Mouse (Mus musculus): ENCODE measurements around the gene Ppp4r3b.

The Ppp4r3b gene

GRCm38 (mm10) chr11:29172563-29173124 lies at the start of gene Ppp4r3b:
Gene Ppp4r3b, plus strand, starts transcription at chr11:29172890.
- DNase-seq (ENCODE audit: low spot score in 2 of 2), result peak; percentile 96 to 98

- DNase-seq (ENCODE audit: low spot score in 2 of 2), result peak in 1 of 2 experiments; percentile 2
Observed at GRCm38 (mm10) chr11:29129862-29130384, 42.8 kb upstream of the Ppp4r3b start.

- peak; percentile 77 to 90 for DNase-seq (ENCODE audit: low spot score in 2 of 2)
Observed at GRCm38 (mm10) chr11:29130385-29131355, 42.0 kb upstream of the Ppp4r3b start, which contains the start of gene Pnpt1. Gene Pnpt1, plus strand, starts transcription at chr11:29130744.

- DNase-seq (ENCODE audit: low spot score in 2 of 2), result no peak
Observed at GRCm38 (mm10) chr11:29140671-29141070, 32.0 kb upstream of the Ppp4r3b start.

GRCm38 (mm10) chr11:29148901-29149300 lies 23.8 kb upstream of the Ppp4r3b start:
- DNase-seq (ENCODE audit: low spot score in 2 of 2), result no peak

- no peak for DNase-seq (ENCODE audit: low spot score in 2 of 2)
Observed at GRCm38 (mm10) chr11:29163569-29163968, 9.1 kb upstream of the Ppp4r3b start.

- peak; percentile 52 to 71 for DNase-seq (ENCODE audit: low spot score in 2 of 2)
Observed at GRCm38 (mm10) chr11:29171959-29172391, 715 bp upstream of the Ppp4r3b start.

- peak in 1 of 2 experiments; percentile 48 for DNase-seq (ENCODE audit: low spot score in 2 of 2)
Observed at GRCm38 (mm10) chr11:29173125-29173631, 488 bp downstream of the Ppp4r3b start.

GRCm38 (mm10) chr11:29173706-29174436 lies 1.2 kb downstream of the Ppp4r3b start:
- DNase-seq (ENCODE audit: low spot score in 2 of 2), result no peak

GRCm38 (mm10) chr11:29179319-29179718 lies 6.6 kb downstream of the Ppp4r3b start:
- DNase-seq (ENCODE audit: low spot score in 2 of 2), result no peak

GRCm38 (mm10) chr11:29180657-29181056 lies 8.0 kb downstream of the Ppp4r3b start:
- peak in 1 of 2 experiments; percentile 12 for DNase-seq (ENCODE audit: low spot score in 2 of 2)

- DNase-seq (ENCODE audit: low spot score in 2 of 2), result no peak
Observed at GRCm38 (mm10) chr11:29181751-29182150, 9.1 kb downstream of the Ppp4r3b start.

- DNase-seq (ENCODE audit: low spot score in 2 of 2), result no peak
Observed at GRCm38 (mm10) chr11:29188981-29189380, 16.3 kb downstream of the Ppp4r3b start.

- DNase-seq (ENCODE audit: low spot score in 2 of 2), result no peak
Observed at GRCm38 (mm10) chr11:29203653-29204052, 31.0 kb downstream of the Ppp4r3b start.

GRCm38 (mm10) chr11:29209774-29210173 lies 37.1 kb downstream of the Ppp4r3b start:
- DNase-seq (ENCODE audit: low spot score in 2 of 2), result no peak

- no peak for DNase-seq (ENCODE audit: low spot score in 2 of 2)
Observed at GRCm38 (mm10) chr11:29216196-29216595, 43.5 kb downstream of the Ppp4r3b start.

- no peak for DNase-seq (ENCODE audit: low spot score in 2 of 2)
Observed at GRCm38 (mm10) chr11:29219055-29219454, 46.4 kb downstream of the Ppp4r3b start.

- no peak for DNase-seq (ENCODE audit: low spot score in 2 of 2)
Observed at GRCm38 (mm10) chr11:29222310-29222709, 49.6 kb downstream of the Ppp4r3b start.

GRCm38 (mm10) chr11:29224754-29225153 lies 52.1 kb downstream of the Ppp4r3b start:
- DNase-seq (ENCODE audit: low spot score in 2 of 2), result no peak

- DNase-seq (ENCODE audit: low spot score in 2 of 2), result no peak
Observed at GRCm38 (mm10) chr11:29228957-29229356, 56.3 kb downstream of the Ppp4r3b start.

- no peak for DNase-seq (ENCODE audit: low spot score in 2 of 2)
Observed at GRCm38 (mm10) chr11:29233569-29233968, 60.9 kb downstream of the Ppp4r3b start.

GRCm38 (mm10) chr11:29237364-29237763 lies 64.7 kb downstream of the Ppp4r3b start:
- no peak for DNase-seq (ENCODE audit: low spot score in 2 of 2)
